Mouse (Mus musculus): ENCODE results near the gene Gh.

- no peak for TF ChIP-seq CTCF (conservative IDR thresholded peaks at IDR 0.05; ENCODE audit: low read length)
- TF ChIP-seq POU5F1 (IDR thresholded peaks at IDR 0.05; ENCODE audit: borderline replicate concordance, low read length), result no peak
- TF ChIP-seq NANOG (IDR thresholded peaks at IDR 0.05; ENCODE audit: borderline replicate concordance, low read length), result no peak
Observed at GRCm38 (mm10) chr11:106290376-106290775, 11.3 kb downstream of the Gh start.
